Mouse (Mus musculus) erythroblast, embryonic 14.5 days (primary cell): ENCODE measurements around the gene Gramd1a.

Experiments
- GATA1 ChIP-seq: IDR thresholded peaks from 2 replicates; pipeline ENCODE4 v1.6.1; 2012; ENCODE audit warnings: low read length, inconsistent platforms, mixed read lengths
- TAL1 ChIP-seq: IDR thresholded peaks from 3 replicates; pipeline ENCODE4 v1.6.1; 2012; ENCODE audit warnings: low read length, inconsistent platforms, mixed read lengths

DNA sequence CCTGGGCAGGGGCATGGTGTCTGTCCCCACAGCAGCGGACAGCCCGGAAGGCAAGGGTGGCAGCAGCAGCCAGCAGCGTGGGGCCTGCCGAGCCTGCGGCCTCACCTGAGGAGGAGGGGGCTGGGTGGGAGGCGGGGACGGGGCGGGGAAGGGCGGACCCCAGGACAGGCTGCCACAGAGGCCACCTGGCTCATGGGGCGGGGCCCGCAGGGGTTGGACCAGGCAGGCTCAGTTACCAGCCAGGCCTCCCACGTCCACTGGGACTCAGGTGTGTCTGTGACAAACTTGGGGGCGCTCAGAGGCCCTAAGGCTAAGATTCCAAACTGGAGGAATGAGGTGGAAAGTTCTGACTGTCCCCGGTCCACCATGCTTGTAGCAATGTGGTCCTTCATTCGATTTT, 40.5 kb downstream of the Gramd1a start, which contains the start of gene Hpn:
- TF ChIP-seq GATA1 (no peak), TAL1 (no peak)
